Mouse (Mus musculus) embryonic fibroblast, embryonic 13.5 days (primary cell): ENCODE data around the gene Apol6. TPM values are rescaled to one million over a fixed set of nuclear protein-coding genes. Genes with fewer than 3 reads are reported as not detected.

ENCODE experiments used
- H3K27ac ChIP-seq: 2 replicates; pipeline ENCODE4 v1.5.1; 2012; ENCODE audit warnings: low read length, control low read depth, inconsistent platforms; ENCODE audit not compliant: insufficient read depth
- H3K4me1 ChIP-seq: 2 replicates; pipeline ENCODE4 v1.6.1; 2011; ENCODE audit warnings: low read length; ENCODE audit not compliant: control insufficient read depth, insufficient read depth
- H3K4me3 ChIP-seq: 2 replicates; pipeline ENCODE4 v1.5.1; 2011; ENCODE audit warnings: mild to moderate bottlenecking, control low read depth, low read length; ENCODE audit not compliant: insufficient read depth
- CTCF ChIP-seq: IDR thresholded peaks from 2 replicates; pipeline ENCODE4 v1.5.1; 2011; ENCODE audit warnings: mild to moderate bottlenecking, control low read depth, low read length, moderate library complexity, borderline replicate concordance; ENCODE audit not compliant: insufficient read depth
- POLR2A ChIP-seq: IDR thresholded peaks from 2 replicates; pipeline ENCODE4 v1.6.1; 2011; ENCODE audit warnings: low read depth, mild to moderate bottlenecking, control low read depth, low read length, moderate library complexity
- polyA plus RNA-seq: library from polyadenylated mRNA; stranded (reverse); fragments of >200 nt; gene quantifications from 2 replicates; pipeline ENCODE4 v1.2.4, GENCODE M21; 2011; ENCODE audit warnings: low read depth; ENCODE audit not compliant: missing spikeins, insufficient read length

The Apol6 gene
- polyA plus RNA-seq, 1 experiment, result 6.3 TPM

DNA sequence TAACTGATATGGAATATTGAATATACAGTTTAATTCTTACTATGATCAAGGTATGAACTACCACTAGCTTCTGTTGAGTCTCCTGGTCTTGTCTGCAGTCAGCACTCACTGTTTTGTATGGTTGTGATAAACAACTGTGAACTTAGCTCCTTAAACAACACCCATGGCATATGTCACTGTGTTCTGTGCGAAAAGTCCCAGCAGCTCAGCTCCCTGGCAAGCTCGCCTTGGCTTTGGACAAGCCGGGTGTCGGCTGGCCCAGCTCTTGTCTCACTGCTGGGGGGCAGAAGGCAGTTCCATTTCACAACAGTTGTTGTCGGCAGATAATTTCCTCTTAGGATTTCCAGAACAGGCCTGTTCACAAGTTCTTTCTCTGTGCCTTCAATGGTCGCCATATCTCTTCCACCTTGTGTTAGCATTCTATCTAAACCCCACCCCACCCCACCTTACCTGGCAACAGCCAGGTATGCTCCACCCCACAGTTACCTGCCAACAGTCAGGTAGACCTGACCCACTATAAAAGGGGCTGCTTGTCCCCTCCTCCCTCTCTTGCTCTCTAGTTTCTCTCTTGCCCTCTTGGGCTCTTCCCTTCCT, 20.8 kb downstream of the Apol6 start:
- Histone ChIP-seq H3K4me3 (no peak overlapping the region), H3K4me1 (peaks cover 8% of the 10 kb centered on the region; the same call in 1 of the 2 replicates), H3K27ac (no peak overlapping the region)
- no peak for TF ChIP-seq POLR2A
- no peak for TF ChIP-seq CTCF

DNA sequence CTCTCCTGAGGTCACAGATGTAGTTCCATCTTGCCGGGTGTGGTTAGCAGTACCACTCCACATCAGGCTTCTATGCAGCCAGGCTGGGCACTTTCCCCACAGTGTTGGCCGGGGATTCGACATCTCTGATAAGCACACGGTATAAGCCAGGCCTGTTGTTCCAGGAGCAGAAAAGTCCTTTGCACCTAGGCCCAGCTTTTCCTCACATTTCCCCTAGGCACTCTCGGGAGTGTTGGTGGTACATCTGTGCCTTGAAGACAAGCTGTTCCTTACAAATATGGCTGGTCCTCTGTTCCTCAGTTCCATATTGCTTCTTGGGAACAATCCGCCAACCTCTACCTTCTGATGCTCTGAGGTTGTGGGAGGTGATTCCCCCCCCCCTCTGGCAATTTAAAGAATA, 21.7 kb downstream of the Apol6 start:
- Histone ChIP-seq H3K27ac (no peak overlapping the region), H3K4me3 (no peak overlapping the region), H3K4me1 (peaks cover 8% of the 10 kb centered on the region; the same call in 1 of the 2 replicates)
- TF ChIP-seq CTCF (no peak), POLR2A (no peak)

DNA sequence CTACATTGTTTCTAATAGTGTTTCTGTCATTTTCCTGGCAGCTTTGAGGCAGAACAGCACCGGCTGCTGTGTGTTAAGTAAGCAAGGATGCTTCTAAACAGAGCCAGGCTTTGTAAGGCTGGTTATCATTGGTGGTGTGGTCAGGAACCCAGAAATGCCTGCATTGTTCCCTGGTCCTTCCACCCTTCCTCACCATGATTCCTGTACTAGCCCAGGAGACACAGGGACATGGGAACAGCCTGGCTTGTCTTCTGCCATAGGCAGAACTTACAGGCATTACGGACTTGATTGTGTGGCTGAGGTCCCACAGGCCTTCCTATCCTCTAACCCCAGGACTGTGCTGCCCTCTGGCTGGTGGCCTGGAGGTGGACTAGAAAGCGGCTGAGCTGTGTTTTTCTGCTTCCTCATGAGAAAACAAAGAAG, 23.9 kb downstream of the Apol6 start:
- peak overlapping the region; percentile 50; the same call in 1 of the 2 replicates for H3K27ac ChIP-seq
- no peak overlapping the region for H3K4me3 ChIP-seq
- TF ChIP-seq CTCF (no peak), POLR2A (no peak)
- H3K4me1 ChIP-seq, result peaks cover 8% of the 10 kb centered on the region; the same call in 1 of the 2 replicates

DNA sequence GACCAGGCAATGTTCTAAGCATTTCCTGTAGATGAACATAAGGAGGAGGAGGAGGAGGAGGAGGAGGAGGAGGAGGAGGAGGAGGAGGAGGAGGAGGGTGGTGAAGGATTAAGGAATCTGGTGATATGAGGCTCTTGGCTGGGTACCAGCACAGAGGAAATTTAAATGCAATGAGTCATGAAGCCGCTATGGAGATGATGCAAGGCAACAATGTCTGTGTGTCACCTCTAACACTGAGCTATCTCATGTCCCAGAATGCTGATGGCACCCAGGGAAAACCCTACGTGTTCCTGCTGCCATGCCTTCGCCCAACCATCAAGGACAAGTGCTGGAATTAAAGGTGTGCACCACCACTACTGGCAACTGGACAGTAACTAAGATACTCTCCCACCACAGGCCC, 24.5 kb downstream of the Apol6 start:
- no peak overlapping the region for H3K4me3 ChIP-seq
- TF ChIP-seq CTCF (no peak), POLR2A (no peak)
- peaks cover 8% of the 10 kb centered on the region; the same call in 1 of the 2 replicates for H3K4me1 ChIP-seq
- H3K27ac ChIP-seq, result peak overlapping the region; percentile 50

DNA sequence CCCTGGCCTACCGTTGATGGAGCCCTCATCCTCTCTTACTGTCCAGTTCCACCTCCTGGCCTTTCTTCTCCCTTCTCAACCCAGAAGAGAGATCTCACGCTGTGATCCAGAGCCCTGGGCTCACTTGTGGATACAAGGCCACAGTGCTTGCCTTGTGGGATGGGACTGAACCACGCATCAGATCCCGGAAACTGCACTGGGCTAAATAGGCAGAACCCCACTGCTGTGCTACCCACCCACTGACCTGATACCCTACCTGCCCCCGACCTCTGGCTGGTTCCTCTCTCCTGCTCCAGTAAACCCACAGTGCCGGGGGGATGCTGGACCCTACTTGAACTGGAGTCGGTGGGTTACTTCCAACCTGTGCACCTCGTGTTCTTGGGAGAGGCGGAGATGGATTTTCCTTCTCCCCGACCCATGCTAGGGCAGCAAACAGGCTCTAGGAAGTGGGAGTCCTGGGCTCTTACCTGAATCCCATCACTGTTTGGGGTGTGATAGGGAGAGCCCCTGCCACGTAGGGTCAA, 26.3 kb downstream of the Apol6 start:
- H3K4me3 ChIP-seq, result no peak overlapping the region
- peaks cover 8% of the 10 kb centered on the region; the same call in 1 of the 2 replicates for H3K4me1 ChIP-seq
- TF ChIP-seq CTCF (no peak), POLR2A (no peak)
- no peak overlapping the region for H3K27ac ChIP-seq

DNA sequence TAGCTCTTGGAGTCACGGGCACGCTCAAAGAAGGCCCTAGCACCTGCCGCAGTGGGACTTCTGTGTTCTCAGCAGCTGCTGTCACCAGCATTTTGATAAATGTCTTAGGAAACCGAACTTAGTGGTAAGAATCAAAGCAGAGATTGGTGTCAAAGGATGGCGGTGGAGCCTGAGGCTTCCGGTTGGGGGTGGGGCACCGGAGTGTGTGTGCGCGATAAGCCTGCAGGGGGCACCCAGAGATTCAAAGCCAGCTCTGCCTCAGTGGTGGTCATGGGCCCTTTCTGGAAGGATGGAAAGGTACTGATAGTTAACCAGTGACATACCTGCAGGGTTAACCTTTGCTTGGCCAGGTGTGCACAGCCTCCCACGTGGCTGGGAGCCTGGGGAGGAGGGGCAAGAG, 27.0 kb downstream of the Apol6 start:
- Histone ChIP-seq H3K27ac (no peak overlapping the region), H3K4me1 (peaks cover 8% of the 10 kb centered on the region; the same call in 1 of the 2 replicates), H3K4me3 (no peak overlapping the region)
- no peak for TF ChIP-seq CTCF
- no peak for TF ChIP-seq POLR2A

DNA sequence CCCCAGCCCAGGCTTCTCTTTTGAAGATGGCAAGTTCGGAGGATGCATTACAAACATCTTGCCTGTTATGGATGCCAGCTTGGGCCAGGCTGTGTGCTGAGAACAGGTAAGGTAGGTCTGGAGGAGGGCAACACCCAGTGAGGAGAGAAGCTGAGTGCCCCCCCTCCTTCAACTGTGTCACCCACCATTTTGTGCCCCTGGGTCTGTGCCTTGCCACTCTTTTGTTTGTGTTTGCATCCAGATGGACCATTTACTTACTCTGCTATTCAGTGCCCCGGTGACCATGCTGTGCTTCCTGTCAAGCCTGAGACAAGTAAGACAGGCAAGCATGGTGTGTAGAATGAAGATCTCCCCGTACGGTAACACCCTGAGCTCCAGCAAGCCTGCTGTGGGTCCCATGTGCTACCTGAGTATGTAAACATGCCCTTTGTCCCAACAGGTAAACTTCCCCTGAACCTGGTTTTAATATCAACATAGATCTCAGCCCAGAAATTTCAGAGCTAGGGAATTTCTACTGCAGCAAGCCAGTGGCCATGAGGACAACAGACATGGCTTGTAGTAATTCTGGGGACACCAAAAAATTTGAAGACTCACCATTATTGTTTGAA, 28.1 kb downstream of the Apol6 start:
- Histone ChIP-seq H3K27ac (no peak overlapping the region), H3K4me1 (peaks cover 12% of the 10 kb centered on the region), H3K4me3 (no peak overlapping the region)
- TF ChIP-seq POLR2A, result no peak
- TF ChIP-seq CTCF, result no peak

DNA sequence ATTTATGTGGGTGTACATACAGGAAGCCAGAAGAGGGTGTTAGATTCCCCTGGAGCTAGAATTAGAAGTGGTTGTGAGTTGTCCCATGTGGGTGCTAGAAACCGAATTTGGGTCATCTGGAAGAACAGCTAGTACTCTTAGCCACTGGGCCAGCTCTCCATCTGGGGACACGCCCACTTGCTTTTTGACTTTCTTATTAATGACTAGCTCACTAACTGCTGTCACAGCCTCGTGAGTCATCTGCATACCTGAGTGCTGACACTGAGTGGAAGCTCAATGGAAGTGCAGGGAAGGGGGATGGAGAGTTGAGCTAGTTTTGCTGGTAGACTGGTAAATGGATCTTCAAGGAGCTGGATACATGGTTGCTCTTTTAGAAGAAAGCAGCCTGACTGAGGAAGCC, 32.0 kb downstream of the Apol6 start:
- Histone ChIP-seq H3K27ac (peak overlapping the region; percentile 42), H3K4me3 (no peak overlapping the region), H3K4me1 (peaks cover 5% of the 10 kb centered on the region)
- no peak for TF ChIP-seq POLR2A
- TF ChIP-seq CTCF, result no peak

DNA sequence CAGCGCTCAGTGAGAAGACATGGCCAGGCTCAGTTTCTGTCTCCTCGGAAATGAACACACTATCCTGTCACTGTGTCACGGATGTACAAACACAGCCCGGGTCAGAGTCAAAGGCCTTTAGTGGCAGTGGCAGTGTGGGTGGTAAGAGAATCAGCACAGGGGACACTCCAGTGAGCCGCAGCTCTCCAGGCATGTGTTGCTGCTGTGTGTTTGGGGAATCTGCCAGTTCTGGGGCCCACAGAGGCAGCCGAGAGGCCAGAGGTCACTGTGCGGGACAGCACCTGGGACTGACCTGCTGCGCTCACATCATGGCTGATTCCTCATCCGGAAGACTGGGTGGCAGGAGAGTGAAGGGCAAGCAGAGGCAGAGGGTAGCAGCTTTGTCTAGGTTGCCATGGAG, 33.4 kb downstream of the Apol6 start:
- Histone ChIP-seq H3K27ac (no peak overlapping the region), H3K4me1 (peaks cover 5% of the 10 kb centered on the region), H3K4me3 (no peak overlapping the region)
- TF ChIP-seq CTCF, result no peak
- no peak for TF ChIP-seq POLR2A

DNA sequence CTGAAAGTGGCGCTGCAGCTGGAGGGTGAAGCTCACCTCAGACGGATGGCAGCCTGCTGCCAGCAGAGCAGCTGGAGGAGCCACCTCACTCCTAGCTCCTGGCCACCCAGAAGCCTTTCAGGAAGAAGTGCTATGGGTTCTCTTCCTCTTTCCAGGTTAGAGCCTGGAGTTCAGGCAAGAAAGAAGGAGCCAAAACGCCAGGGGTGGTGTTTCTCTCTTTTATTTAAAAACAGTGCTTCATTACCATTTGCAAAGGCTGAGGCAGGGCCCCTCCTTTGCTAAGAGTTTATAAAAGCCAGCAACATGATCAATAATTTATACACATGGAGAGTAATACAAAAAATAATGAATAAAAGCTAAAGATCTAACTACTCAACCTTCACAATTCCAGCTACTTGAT, 34.3 kb downstream of the Apol6 start:
- Histone ChIP-seq H3K4me3 (no peak overlapping the region), H3K4me1 (peaks cover 5% of the 10 kb centered on the region), H3K27ac (no peak overlapping the region)
- TF ChIP-seq POLR2A (no peak), CTCF (no peak)

DNA sequence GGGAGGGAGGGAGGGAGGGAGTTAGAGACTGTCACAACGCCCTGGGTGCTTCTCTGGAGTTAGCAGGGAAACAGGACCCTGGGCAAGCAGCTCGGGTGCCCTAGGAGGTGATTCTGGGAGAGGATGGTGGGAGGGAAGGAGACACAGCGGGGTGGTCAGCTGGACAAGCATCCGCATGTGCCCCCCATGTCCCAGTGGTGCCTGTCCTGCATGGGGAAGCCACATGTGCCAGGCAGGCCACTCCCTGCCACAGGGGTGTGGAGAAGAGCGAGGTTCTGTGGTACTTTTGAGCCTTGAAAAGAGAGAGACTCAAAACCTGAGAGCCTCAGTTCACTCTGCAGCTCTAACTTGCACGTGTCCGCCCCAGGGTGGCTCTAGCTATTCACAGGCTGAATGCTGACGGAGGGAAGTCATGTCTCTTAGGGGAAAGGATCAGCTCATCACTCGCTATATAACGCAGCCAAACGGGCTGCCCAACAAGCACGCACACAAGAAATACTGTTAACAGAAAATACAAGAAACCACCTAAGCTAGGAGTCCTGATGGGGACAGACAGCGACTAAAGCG, 34.8 kb downstream of the Apol6 start:
- peaks cover 5% of the 10 kb centered on the region for H3K4me1 ChIP-seq
- no peak overlapping the region for H3K4me3 ChIP-seq
- TF ChIP-seq CTCF (no peak), POLR2A (no peak)
- H3K27ac ChIP-seq, result peak overlapping the region; percentile 24
